Mouse (Mus musculus): ENCODE measurements around the gene Phtf1.
A peak's percentile ranks its signal among the peaks of the same experiment; 100 is the strongest.

Phtf1 gene

DNA sequence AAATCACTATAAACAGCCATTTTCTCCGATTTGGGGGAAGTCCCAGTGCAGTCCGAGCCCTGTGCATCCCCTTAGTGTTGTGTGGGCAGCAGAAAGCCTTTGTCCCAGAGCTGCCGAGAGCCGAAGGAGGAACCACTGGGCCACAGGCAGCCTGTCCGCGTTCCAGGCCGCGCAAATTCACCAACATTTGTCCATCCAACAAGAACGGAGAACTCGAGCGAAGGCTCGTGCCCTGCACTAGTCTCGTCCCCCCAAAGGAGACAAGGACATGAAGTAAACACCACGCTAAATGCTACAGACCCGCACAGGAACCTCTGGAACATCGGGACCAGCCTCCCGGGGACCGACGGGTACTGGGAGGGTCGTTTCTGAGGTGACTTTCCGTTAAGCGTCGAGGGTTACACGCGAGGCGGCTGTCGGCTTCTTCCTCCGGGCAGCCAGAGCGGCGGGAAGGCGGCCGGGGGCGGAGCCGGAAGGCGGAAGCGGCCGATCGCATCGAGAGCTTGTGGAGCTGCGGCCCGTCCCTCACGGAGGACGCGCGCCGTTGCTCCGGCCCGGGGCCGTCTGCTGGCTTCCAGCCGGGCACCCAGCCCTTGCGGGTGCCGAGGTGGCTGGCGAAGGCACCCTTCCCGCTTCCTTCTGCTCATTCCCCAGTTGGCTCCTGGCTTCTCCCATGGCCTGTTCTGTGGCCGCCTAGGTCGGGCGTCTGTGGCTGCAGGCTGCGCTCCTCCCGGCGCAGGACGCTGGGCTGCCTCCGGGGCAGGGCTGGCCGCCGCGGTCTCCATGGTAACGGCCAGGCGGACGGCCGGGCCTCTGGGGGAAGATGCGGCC lies at the start of gene Phtf1:
Gene Phtf1 (plus strand): TSS at position 250 of the 831 bp plus-strand sequence.
- peak; percentile 84 for DNase-seq

DNA sequence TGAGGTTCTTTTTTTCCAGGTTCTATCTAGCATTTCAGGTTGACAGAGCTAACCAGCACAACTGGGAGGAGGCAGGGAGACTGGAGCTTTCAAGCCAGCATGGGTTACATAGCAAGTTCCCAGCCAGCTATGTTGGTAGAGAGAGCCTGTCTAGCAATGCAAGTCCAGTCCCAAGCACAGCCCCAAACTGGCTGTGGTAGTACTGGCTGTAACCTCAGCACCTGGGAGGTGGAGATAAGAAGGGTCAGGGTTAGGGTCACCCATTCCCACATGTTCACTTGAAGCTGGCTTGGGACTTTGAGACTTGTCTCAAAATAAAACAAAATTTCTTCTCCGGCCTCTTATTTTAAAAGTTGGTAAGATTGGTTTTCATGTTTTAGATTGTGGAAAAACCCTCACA lies 47.8 kb upstream of the Phtf1 start:
- no peak for DNase-seq

DNA sequence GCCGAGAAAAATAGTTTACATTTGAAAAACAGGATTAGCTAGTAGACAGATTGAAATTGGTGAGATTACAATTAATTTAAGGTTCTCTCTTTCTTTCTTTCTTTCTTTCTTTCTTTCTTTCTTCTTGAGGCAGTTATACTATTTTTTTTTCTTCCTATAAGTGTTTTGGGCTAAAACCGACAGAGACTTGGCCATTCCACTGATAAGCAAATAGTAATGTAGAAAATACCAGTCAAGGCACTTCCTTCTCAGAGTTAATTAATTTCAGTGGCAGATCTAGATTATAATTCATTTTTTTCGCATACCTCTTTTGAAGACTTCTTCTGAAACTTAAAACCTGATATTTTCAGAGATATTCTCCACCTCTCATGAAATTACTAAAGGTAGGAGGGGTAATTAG lies 42.6 kb upstream of the Phtf1 start:
- no peak for DNase-seq

DNA sequence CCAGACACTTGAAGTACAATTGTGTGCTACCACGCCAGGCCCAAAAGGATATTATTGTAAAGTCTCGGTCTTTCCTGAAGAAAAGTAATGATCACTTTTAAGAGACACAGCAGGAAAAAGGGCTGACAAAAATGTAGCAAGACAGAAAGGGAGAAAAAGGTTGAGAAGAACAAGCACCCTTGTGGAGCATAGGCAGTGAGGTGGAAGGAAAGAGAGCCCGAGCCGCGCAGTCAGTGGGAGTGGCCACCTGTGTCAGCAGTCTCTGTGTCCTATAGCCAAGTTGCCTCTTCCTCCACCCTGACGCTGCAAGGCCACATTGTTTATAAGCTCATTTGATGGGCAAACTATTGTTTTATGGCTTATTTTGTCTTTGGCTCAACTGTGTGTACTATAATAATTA lies 40.4 kb upstream of the Phtf1 start:
- no peak for DNase-seq

DNA sequence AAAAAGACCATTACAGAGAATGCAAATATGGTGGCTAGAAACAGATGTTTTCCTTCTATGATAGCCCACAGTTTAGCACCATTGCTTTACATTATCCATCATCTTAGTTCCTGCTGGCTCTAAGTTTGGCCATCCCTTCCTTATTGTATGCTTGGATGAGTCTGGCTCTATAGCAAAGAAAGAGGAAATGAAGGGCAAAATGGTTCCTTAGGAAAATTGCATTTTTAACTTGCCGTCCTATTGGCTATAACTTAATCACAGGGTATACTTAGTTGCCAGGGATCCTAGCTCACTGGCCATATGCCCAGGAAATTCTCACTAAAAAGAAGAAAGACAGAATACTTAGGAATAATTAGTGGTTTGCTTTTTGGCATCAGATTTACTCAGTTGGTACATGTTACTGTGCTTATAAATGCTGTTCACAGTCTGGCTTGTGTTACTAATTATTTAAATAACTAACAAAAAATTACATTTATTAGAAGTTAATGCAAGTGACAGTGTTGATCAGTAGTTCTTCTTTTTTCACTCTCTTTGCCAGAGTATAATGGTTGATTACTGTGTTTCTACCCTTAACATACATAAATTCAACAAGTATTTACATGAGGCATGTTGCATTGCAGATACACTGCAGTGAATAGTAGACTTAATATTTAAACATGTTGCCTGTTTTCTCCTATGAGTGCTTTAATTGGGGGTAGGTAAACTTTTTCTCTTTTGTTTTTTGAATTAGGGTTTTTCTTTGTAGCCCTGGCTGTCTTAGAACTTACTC lies 22.9 kb upstream of the Phtf1 start:
- no peak for DNase-seq

DNA sequence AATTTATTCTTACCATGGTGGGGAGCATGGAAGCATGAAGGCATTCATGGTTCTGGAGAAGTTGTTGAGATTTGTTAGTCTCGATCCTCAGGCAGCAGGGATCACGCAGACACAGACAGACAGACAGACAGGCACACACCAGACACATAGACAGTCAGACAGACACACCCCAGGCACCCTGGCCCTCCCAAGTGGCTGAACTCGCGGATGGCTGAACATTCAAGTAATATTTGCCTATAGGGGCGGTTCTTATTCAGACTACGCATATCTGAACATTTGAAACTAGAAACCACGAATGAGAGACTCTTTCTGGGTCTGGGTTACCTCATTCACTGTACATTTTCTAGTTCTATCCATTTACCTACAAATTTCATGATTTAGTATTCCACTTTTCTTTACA lies 19.2 kb upstream of the Phtf1 start:
- DNase-seq: no peak

DNA sequence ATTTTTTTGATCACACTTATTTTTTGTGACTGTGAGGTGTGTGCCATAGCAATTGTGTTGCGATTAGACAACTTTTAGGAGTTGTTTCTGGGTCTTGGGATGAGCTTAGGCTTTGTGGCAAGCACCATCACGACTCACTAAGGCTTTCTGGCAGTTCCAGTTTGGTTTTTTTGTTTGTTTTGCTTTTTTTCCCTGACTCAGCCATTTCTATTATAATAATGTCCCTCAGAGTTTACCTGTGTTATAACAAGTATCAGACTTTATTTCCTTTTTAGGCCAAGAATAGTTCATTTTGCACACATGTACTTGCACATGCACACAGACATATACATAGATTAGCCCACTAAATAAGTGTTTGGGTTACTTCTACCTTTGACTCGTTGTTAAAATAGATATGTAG lies 7.3 kb upstream of the Phtf1 start:
- no peak for DNase-seq

DNA sequence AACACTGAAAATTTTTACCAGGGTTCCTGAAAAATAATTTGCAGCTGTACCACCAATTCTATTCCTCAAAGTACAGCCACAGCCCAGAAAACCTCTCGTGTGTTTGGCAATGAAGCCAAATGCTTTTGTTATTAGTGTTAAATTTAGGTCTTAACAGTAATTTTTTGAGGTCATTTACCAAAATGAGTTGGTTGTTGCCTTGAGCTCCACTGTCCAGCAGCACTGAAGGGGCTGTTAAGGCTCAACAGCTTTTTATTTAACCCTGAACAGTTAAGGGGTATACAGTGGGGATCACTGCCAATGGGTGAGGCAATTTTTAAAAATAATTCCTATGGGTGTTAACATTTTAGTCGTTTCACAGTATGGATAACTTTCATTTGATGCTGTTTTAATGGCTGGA lies 679 bp upstream of the Phtf1 start:
- DNase-seq: no peak

DNA sequence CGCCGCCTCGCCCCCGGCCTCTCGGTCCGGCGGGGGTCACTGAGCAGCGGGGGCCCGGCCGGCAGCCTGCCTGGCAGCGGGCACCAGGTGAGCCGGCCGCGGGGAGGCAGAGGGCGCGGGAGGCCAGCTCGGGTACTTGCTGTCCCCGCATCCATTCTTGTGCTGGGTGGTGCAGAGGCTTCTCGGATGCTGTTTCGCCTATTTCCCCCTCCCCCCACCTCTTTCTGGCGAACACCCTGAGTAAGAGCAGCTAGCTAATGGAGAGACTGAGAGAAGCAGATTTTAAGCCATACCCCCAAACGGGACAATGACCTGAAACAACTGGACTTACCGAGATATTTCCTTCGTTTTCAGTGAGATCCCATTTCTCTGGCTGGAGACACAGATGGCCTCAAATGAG lies 791 bp downstream of the Phtf1 start:
- DNase-seq: no peak

DNA sequence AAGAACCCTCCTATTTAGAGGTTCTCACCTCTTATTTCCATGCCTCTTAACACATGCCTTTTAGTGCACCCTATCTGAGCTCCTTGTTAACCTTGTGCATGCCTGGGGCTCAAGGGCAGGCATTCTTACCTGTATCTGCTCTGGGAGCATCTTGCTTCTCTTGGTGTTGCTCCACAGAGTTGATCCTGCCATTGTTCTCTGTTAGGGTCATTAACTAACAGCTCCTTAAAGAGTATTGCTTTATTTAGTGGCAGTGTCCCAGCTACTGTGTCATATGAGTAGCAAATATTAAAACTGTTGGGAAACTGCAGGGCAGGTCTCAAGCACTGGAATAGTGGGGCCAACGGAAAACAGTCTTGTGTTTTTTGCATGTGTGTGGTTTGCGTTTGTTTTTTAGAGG lies 3.2 kb downstream of the Phtf1 start:
- DNase-seq: no peak

DNA sequence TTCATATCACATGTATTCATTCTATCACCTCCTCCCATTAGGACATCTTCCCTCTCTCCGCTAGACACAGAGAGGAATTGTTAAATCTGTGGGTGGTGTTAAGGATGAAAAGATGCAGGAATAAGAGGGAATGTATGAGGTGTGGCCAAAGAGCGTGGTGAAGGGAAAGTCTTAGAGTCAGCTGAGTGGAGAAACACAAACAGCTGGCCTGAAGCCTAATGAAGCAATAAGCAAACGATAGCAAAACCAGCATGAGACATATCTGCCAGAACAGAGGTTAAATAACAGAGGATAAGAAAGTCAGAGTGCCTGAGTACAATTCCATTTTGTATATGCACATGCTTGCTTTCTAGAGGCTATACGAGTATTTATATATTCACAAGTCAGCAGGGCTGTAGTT lies 16.6 kb downstream of the Phtf1 start:
- DNase-seq: no peak

DNA sequence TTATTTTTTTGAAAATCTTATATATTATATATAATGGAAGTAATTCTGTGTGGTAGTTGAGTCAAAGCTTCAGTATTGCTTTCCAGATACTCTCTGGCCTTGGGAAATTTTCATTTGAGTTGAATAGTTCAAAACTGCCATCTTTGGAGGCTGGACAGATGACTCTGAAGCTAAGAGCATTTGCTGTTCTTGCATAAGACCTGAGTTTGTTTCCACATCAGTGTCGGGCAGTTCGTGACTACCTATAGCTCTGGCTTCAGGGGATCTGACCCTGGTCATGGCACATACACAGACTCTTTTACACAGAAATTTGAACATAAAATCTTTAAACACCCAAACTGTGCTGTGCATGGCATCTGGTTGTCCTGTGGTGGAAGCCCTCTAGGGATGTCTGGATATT lies 17.3 kb downstream of the Phtf1 start:
- no peak for DNase-seq

DNA sequence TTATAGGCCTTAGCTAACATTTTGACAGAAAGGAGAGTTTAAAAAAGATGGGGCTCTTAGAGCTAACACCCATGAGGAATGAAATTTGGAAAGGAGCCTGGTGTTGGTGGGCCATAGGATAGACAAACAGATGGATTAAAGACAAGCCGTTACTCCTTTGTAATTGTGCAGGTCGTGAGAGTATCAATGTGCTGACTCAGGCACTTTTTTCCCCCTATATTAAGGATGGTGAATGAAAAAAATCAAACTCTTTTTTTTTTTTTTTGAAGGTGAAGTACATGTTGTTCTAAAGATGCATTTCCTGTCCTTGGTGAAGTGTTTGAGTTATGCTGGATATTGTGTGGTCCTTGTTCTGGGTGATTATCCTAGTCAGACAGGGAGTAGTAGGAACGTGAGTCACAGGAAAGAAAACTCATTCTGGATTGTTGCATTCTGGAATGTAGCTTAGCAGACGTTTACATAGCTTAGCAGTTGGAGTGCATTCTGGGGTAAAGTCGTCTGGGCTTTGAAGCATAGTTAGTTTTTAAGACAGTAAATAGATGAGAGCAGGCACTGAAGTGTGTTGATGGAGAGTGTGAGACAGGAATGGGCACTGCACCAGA lies 20.0 kb downstream of the Phtf1 start:
- no peak for DNase-seq

DNA sequence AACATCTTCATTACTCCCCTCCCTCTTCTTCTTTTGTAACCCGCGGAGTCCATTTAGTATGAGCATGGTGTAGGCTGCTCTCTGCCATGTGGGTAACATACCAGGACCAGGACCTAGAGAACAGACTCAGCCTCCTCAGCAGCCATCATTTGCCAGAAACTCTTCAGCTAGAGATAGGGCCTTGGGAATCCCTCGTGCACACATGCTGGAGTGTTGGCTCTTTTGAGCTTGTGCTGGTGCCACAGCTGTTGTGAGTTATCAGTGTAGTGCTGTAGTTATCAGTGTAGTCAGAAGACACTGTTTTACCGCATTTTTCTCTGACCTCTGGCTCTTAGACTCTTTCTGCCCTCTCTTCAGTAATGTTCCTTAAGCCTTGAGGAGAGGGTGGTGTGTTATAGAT lies 21.4 kb downstream of the Phtf1 start:
- no peak for DNase-seq

DNA sequence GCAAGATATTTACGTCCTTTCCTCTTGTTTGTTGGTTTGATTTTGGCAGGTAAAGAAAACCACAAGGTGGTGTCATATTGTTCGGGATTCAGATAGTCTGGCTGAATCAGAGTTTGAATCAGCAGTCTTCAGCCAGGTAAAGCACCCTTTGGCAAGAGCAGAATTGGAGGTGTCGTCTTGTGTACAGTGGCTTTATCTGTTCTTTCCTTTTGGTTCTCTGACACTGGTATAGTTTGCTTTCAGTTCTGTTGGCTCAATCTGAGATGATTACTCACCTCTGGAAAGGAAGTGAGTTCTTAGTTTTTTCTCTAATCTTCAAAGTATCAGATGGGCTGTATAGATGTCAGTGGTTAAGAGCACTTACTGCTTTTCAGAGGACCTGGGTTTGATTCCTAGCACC lies 23.4 kb downstream of the Phtf1 start:
- DNase-seq: no peak

DNA sequence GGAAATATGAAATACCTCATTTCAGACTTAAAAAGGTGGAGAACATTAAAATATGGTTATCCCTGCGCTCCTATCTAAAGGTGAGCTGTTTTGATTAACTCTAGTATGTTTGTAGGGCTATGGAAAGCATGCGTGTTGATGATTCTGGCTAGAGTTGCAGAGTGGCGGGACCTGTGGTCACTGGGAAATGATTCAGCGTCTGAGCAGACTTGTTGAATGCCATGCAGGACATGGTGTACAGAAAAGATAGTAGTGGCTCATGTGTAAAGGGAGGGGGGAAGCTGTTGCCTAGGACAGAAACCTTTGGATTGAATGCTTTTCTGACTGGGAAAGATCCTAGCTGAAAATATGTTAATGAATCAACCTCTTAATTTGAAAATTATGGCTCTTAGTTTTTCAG lies 30.8 kb downstream of the Phtf1 start:
- no peak for DNase-seq

DNA sequence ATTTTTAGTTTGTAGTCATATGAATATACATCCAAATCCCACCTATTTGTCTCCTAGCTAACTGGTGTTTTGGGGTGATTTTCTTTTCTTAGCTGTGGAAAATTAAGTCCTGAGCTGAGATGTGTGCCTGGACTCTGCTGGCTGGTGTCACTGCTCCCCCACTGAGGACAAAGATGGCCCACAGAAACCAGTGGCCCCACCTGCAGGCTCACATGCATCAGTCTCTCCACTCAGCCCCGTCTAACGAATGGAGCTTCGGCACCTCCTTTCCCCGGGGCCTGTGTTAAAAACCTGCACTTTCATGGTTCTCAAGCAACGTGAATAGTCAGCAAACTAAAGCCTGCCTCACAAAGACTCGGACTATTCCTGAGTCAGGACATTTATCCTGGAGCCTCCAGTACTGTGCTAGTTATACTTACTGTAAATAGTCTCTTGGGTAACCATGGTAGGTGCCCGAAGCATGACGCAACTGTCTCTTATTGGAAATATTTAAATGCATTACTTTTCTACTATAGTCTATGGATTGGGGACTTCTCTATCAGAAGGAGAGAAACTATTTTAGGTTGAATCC lies 39.1 kb downstream of the Phtf1 start:
- no peak for DNase-seq

DNA sequence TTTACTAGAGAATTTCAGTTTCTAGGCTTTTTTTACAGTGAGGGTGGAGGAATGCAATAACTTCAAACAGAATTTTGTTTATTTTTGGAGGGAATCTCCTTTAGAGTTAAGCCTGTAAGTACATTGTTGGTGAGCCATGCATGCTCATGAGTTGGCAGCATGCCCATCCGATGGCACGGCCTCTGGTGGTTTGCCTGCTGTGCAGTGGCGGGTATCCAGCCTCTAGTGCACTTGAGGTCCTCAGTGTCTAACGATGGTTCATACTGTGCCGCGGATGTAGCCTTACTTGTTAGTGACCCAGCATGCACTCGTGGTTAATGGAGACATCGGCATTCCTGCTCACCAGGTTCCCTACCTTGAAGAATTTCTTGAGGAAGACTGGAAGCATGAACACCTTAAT lies 39.6 kb downstream of the Phtf1 start:
- peak; percentile 24 for DNase-seq

DNA sequence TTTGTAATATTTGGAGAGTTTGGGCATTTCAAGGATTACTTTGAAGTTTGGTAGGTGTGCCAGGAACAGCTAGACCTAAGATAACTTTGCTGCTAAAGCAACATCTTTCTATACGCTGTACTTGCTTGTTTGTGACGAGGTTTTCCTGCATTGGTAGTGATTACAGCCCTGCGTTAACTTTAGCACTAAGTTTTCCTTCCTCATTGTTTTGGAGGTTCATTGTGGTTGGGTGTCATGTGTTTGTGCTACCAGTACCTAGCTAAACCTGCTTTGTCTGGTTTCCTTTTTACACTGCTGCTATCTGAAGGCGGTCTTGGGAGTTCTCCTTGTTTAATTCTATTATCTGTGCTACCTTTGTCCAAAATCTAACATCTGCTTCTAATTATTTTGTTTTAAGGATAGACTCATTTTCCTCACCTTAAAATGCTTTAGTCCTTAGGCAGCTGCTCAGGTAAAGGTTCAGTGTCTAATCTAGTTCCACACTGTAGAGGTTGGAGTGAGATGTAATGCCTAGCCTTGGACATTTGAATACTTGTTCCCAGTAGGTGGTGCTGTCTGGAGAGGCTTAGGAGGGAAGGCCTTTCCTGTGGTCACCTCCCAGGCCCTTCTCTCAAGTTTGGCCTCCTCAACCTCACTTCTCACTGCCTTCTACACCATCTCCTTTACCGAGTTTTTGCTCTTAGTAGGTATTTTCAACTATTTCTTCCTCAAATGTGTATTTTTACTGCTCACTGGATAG lies 42.2 kb downstream of the Phtf1 start:
- no peak for DNase-seq

DNA sequence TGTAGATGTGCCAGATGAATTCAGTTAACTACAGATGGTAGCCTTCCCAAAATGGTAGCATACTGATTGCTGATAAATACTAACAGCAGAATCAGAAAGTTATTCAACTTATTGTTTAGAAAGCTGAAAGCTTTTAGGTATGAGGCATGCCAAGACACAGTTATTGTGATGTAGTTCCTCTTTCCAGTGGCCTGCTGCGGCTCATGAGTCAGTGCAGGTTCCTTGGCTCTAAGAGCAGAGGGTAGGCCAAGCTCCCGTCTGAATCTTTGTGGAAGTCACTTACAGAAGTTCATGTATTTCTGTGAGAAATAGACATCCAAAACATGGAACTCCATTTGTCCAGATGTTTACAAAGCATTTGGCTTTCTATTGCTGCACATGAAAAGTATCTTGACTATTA lies 44.1 kb downstream of the Phtf1 start:
- no peak for DNase-seq

DNA sequence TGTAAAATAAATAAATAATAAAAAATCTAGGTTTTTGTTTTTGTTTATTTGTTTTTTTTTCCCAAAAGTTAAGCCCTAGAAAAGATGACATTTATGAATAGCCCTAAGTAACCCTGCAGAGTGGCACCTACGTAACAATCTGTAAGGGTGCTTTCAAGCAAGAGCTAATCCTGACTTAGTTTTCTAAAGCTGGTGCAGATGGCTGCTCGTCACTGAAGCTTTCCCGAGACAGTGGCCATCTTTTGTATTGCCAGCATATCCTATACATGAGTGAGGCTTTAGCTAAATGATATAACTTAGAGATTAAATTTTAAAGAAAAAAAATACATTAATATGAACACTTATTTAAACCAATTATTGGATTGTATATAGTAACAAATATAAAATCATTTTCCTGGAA lies 50.0 kb downstream of the Phtf1 start:
- DNase-seq: no peak

DNA sequence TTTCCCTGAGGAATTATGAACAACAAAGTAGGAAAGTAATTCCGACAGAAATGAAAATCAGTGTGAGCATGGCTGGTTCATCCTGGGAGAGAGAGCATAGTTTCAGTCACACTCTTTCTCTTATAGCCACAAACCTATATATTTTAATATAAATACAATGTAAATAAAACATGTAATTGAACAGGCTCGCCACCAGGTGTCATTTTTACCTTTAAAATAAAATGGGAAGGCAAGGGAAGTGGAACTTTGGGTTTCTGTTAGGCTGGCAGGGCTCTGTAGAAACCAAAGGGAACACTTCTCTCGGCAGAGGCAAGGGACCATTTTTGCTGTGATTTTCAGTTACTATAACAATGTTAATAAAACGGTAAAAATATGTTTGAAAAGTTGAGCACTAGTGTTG lies 51.5 kb downstream of the Phtf1 start:
- no peak for DNase-seq

DNA sequence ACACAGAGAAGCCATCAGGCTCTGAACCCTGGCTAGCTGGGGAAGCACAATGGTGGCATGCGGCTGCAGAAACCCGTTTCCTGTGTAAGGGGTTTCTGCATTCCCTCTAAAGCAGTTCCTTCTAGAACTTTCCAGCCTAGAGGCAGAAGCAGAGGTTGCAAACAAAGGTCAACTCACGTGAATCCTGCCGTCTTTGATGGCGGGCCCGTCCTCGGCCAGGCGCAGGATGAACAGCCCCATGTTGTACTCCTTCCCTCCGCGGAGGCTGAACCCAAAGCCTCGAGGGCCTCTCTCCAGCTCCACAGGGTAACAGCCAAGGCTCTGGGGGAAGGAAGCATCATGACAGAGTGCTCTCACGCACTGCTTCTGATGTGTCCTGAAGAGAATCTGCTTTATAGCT lies 52.2 kb downstream of the Phtf1 start:
- no peak for DNase-seq
